Mouse (Mus musculus) liver, embryonic 16.5 days (tissue): ENCODE measurements around the gene Gbe1. TPM values are rescaled to one million over a fixed set of nuclear protein-coding genes. Genes with fewer than 3 reads are reported as not detected.

ENCODE experiments used
- ATAC-seq: fragments of 200-750 bp; cut with Nextera tagmentation; 2 replicates; pipeline ENCODE4 v1.8.0; 2017; ENCODE audit warnings: low read depth, mild to moderate bottlenecking, moderate number of reproducible peaks, moderate library complexity
- H3K27ac ChIP-seq: fragments of 300-500 bp; sonication (generic); 2 replicates; pipeline ENCODE4 v1.5.1; 2014; ENCODE audit warnings: mild to moderate bottlenecking, low read length
- H3K27me3 ChIP-seq: fragments of 300-500 bp; sonication (generic); 2 replicates; pipeline ENCODE4 v1.6.1; 2014; ENCODE audit warnings: low read depth, low read length, mixed read lengths; ENCODE audit not compliant: control insufficient read depth, insufficient read depth
- H3K36me3 ChIP-seq: fragments of 300-500 bp; sonication (generic); 2 replicates; pipeline ENCODE4 v1.6.1; 2014; ENCODE audit warnings: mild to moderate bottlenecking; ENCODE audit not compliant: control insufficient read depth, insufficient read depth
- H3K4me1 ChIP-seq: fragments of 300-500 bp; sonication (generic); 2 replicates; pipeline ENCODE4 v1.6.1; 2014; ENCODE audit warnings: low read depth, low read length, mixed read lengths; ENCODE audit not compliant: control insufficient read depth
- H3K4me2 ChIP-seq: fragments of 300-500 bp; sonication (generic); 2 replicates; pipeline ENCODE4 v1.6.1; 2014; ENCODE audit warnings: low read depth, low read length, mixed read lengths
- H3K4me3 ChIP-seq: fragments of 300-500 bp; sonication (generic); 2 replicates; pipeline ENCODE4 v1.5.1; 2014; ENCODE audit warnings: low read depth, mild to moderate bottlenecking, low read length
- H3K9ac ChIP-seq: fragments of 300-500 bp; sonication (generic); 2 replicates; pipeline ENCODE4 v1.6.1; 2014; ENCODE audit warnings: low read depth, low read length
- H3K9me3 ChIP-seq: fragments of 300-500 bp; sonication (generic); replicated peaks from 2 replicates; pipeline ENCODE4 v1.6.1; 2016; ENCODE audit warnings: low read length; ENCODE audit not compliant: control insufficient read depth
- WGBS: fragments of 180-500 bp; shearing (Covaris S2); extraction: QIAGEN DNeasy Blood & Tissue Kit; methylation state at CpG from one replicate; pipeline ENCODE4 v1.1.7; 2014; ENCODE audit not compliant: insufficient replicate concordance; 5-methylcytosine and 5-hydroxymethylcytosine counted together
- polyA plus RNA-seq: library from polyadenylated mRNA; unstranded; fragments of >200 nt; fragmentation: Nextera tagmentation; extraction: Ambion mirVana; gene quantifications from 2 replicates; pipeline ENCODE4 v1.2.1, GENCODE M21; 2015

The Gbe1 gene
- polyA plus RNA-seq, 1 experiment from 2014 or later = 36.7 TPM

DNA sequence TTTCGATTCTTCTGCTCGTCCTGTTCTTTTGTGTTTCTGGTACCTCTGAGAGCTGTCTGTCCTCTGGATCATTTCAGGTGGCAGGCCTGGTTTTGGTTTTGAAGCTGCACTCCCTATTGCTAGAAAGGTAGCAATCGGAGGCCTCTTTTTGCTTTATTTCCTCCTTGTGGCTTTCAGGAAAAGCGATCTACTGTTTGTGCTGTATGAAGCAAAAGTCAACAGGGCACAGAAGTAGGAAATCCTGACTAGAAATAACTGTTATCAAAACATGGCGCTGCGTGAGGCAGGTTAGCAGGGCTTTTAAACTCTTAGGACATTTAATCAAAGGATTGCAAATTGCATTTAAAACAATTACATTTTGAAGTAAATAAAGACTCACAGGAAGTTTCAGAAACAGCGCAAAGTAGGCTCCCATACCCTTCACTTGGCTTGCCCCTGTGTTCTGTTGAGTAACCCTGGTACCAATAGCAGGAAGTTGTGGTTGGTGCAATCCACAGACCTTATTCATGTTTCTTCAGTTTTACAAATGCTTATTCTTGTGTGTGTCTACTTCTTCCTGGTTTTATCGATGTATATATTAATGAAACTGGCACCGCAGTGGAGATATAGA is 12.7 kb downstream of the Gbe1 start:
- H3K27ac ChIP-seq = no peak overlapping the region; the same call in 1 of the 2 replicates
- peak overlapping the region; percentile 27; the same call in 1 of the 2 replicates for H3K4me2 ChIP-seq
- H3K9ac ChIP-seq = no peak overlapping the region
- peak overlapping the region; percentile 12; the same call in 1 of the 2 replicates for H3K4me3 ChIP-seq
- 22% methylated on average over 9 of the region's 9 CpGs for WGBS
- ATAC-seq = peak; percentile 60; the same call in 1 of the 2 replicates
- H3K27me3 ChIP-seq = no peaks in the 10 kb centered on the region
- H3K36me3 ChIP-seq = no peaks in the 10 kb centered on the region
- no peaks in the 10 kb centered on the region for H3K9me3 ChIP-seq
- H3K4me1 ChIP-seq = no peaks in the 10 kb centered on the region

DNA sequence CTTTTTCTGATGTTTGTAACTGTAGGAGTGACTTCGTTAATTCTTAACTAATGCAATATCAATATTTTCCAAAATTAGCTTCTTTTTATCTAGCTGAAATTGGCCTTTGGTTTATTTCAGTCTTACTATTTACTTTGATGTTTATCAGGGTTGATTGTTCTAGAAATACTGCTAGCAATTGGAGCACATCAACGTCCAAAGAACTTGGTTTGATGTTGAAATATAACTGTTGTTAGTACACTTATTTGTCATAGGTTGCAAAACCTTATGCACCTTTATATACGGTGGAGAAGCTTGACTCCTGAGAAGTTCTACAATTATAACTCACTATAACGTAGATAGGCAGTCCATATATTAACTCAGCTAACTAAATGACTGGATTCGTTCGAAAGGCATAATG is 14.8 kb downstream of the Gbe1 start:
- no peak for ATAC-seq
- Histone ChIP-seq H3K36me3 (no peaks in the 10 kb centered on the region), H3K9me3 (no peaks in the 10 kb centered on the region), H3K4me3 (no peak overlapping the region), H3K27me3 (no peaks in the 10 kb centered on the region), H3K9ac (no peak overlapping the region), H3K27ac (no peak overlapping the region), H3K4me1 (no peaks in the 10 kb centered on the region), H3K4me2 (no peak overlapping the region)
- WGBS = 54% methylated on average over 6 of the region's 6 CpGs

DNA sequence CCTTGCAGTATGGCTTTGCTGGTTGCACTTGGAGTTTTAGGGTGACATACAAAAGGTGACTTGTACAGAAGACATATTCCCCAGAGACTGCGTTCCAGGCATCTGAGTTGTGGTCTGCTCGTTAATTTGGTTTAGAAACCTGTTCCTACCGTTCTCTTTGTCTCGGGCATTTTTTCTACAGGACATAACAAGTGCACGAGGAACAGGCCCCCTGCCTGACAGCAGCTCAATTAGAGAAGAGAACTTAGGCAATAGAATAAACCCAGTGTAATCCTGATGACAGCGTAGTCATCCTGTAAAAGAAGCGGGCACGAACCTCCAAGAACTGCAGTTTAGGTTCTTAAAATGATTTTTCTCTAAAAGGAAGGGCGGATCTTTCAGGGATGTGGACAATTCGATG is 15.3 kb downstream of the Gbe1 start:
- H3K27me3 ChIP-seq = no peaks in the 10 kb centered on the region
- no peak overlapping the region for H3K9ac ChIP-seq
- H3K27ac ChIP-seq = no peak overlapping the region
- no peak for ATAC-seq
- H3K9me3 ChIP-seq = no peaks in the 10 kb centered on the region
- 50% methylated on average over 10 of the region's 10 CpGs for WGBS
- no peak overlapping the region for H3K4me3 ChIP-seq
- H3K36me3 ChIP-seq = no peaks in the 10 kb centered on the region
- no peaks in the 10 kb centered on the region for H3K4me1 ChIP-seq
- peak overlapping the region; percentile 27; the same call in 1 of the 2 replicates for H3K4me2 ChIP-seq

DNA sequence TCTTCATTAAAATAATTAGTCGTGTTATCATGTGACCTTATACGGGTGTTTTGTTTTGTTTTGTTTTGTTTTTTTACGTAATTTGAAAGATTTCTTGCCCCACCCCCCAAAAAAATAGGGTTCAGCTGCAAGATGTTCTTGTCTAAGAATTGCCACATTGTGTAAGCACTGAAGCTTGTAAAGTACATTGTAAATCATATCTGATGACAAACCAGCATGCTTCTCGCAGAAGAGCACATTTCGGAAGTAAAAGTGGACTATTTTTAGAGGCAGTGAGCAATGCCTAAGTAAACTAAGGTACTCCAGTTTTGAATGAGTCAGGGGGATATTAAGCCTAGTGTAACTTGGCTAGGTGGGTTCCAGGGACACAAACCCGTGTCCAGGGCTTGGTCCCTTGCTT is 15.7 kb downstream of the Gbe1 start:
- Histone ChIP-seq H3K4me2 (0 out of 2 replicates have a peak overlapping the region, but pooled peaks have one; percentile 27), H3K4me3 (no peak overlapping the region), H3K9ac (no peak overlapping the region), H3K27me3 (no peaks in the 10 kb centered on the region), H3K4me1 (no peaks in the 10 kb centered on the region), H3K9me3 (no peaks in the 10 kb centered on the region), H3K27ac (no peak overlapping the region), H3K36me3 (no peaks in the 10 kb centered on the region)
- 41% methylated on average over 6 of the region's 6 CpGs for WGBS
- ATAC-seq = no peak

DNA sequence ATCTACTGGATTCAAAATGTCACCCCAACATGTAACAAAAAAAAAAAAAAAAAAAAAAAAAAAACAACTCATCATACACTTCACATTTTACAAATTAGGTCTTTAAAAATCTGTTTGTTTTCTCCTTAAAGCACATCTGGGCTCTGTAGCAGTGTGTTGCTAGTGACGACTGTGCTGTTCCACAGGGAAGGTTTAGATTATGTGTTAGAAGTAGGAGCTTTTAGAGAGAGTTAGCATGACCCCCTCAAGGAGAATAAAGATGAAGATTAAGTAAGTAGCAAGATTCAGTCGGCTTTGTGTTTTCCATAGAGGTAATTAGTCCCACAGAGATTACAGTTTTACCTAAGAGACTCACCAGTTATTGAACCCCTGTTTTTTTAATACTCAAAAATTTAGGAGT is 16.3 kb downstream of the Gbe1 start:
- Histone ChIP-seq H3K4me1 (no peaks in the 10 kb centered on the region), H3K4me3 (no peak overlapping the region), H3K27me3 (no peaks in the 10 kb centered on the region), H3K27ac (no peak overlapping the region), H3K36me3 (no peaks in the 10 kb centered on the region), H3K9me3 (no peaks in the 10 kb centered on the region), H3K9ac (no peak overlapping the region), H3K4me2 (no peak overlapping the region)
- 60% methylated on average over 2 of the region's 2 CpGs for WGBS
- no peak for ATAC-seq

DNA sequence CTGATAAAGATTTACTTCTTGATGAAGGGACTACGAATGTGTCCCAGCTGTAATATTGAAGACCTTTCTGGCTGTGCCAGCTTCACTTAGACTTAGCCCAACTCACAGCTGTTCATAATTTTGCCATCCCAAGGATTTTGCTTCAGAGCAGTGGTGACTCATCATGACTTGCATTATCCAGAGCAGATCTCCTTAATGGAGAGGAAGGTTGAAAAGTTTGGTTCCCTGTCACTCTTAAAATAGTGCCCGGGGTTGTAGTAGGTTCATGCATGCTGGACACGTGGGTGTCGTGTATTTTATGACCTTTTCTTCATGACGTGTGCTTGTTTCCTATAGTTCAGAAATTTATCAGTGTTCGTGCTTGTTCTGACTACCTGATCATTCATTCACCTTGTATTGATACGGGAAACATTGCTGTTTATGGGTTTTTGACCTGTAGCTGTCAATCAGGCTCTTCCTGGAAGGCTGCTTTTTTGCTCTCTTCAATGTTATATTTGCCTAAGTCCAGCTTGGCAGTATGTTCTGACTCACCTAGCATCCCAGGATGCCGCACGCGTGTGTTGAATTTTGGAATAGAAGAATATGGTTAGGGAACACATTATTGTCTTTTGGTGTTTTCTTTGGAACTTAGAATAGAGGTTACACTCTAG is 17.0 kb downstream of the Gbe1 start:
- no peaks in the 10 kb centered on the region for H3K9me3 ChIP-seq
- no peaks in the 10 kb centered on the region for H3K4me1 ChIP-seq
- H3K27ac ChIP-seq = no peak overlapping the region
- WGBS = 67% methylated on average over 10 of the region's 10 CpGs
- no peaks in the 10 kb centered on the region for H3K27me3 ChIP-seq
- no peaks in the 10 kb centered on the region for H3K36me3 ChIP-seq
- H3K4me3 ChIP-seq = no peak overlapping the region
- H3K4me2 ChIP-seq = no peak overlapping the region
- ATAC-seq = no peak
- H3K9ac ChIP-seq = no peak overlapping the region

DNA sequence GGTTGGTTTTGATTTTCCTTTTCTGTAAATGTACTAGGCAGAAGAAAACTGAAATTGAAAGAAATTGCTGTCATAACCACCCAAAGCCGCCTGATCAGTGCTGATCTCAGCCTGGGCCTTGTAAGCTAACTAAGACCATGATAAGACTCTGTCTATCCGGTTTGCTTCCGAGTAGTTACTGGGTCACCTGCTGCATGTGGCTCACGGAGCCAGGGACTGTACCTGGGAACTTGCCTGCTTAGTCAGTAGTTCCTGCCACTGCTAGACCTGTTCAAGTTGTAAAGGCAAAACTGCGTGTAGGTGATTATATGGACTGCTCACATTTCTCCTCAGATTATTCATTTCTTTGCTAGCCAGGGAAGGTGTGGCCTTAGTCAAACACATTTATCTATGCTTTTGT is 21.1 kb downstream of the Gbe1 start:
- Histone ChIP-seq H3K9me3 (no peaks in the 10 kb centered on the region), H3K4me2 (no peak overlapping the region), H3K9ac (no peak overlapping the region), H3K4me1 (no peaks in the 10 kb centered on the region), H3K27me3 (no peaks in the 10 kb centered on the region), H3K4me3 (no peak overlapping the region), H3K36me3 (no peaks in the 10 kb centered on the region), H3K27ac (no peak overlapping the region)
- ATAC-seq = no peak
- 77% methylated on average over 5 of the region's 5 CpGs for WGBS

DNA sequence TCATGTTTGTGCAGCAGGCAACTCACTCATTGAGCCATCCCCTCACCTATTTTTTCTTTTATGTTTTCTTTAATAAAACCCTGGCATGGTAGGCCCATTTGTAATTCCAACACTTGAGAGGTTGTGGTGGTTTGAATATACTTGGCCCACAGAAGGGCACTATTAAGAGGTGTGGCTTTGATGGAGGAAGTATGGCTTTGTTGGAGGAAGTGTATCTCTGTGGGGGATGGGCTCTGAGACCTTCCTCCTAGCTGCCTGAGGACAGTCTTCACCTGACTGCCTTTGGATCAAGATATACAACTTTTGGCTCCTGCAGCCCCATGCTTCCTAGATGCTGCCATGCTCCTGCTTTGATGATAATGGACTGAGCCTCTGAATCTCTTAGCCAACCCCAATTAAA is 21.7 kb downstream of the Gbe1 start:
- Histone ChIP-seq H3K36me3 (no peaks in the 10 kb centered on the region), H3K4me2 (no peak overlapping the region), H3K4me3 (no peak overlapping the region), H3K27ac (no peak overlapping the region), H3K9ac (no peak overlapping the region), H3K4me1 (no peaks in the 10 kb centered on the region), H3K9me3 (no peaks in the 10 kb centered on the region), H3K27me3 (no peaks in the 10 kb centered on the region)
- ATAC-seq = no peak

DNA sequence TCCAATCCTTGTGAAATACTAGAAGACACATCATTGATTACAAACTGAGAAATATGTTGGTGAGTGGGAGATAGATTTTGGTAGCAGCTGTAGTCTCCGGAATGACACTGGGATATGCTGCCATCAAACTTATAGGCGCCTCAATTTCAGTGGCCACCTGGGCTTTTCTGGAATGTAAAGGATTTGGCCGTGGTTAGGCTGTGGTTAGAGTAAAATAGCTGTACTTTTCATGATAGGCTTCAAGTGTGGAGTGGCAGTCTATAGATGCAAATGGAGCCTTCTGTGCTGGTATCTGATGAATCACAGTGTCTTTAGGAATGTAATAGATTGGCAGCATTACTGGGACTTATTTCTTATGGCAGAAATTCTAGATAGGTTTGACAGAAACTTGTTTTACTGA is 23.9 kb downstream of the Gbe1 start:
- no peak for ATAC-seq
- Histone ChIP-seq H3K4me3 (no peak overlapping the region), H3K27ac (no peak overlapping the region), H3K9ac (no peak overlapping the region), H3K4me2 (no peak overlapping the region), H3K9me3 (no peaks in the 10 kb centered on the region), H3K4me1 (no peaks in the 10 kb centered on the region), H3K36me3 (no peaks in the 10 kb centered on the region), H3K27me3 (no peaks in the 10 kb centered on the region)
- WGBS = 59% methylated on average over 3 of the region's 3 CpGs
